Mouse (Mus musculus) stomach, embryonic 16.5 days (tissue): ENCODE data around the gene Prpf6. TPM values are rescaled to one million over a fixed set of nuclear protein-coding genes. Genes with fewer than 3 reads are reported as not detected.

Source experiments
- ATAC-seq: fragments of 200-750 bp; cut with Nextera tagmentation; 2 replicates; pipeline ENCODE4 v1.8.0; 2017; ENCODE audit warnings: moderate number of reproducible peaks, moderate TSS enrichment; ENCODE audit not compliant: insufficient read depth, low FRiP score
- H3K27ac ChIP-seq: fragments of 300-500 bp; sonication (generic); 2 replicates; pipeline ENCODE4 v1.5.1; 2014; ENCODE audit warnings: low read length
- H3K27me3 ChIP-seq: fragments of 300-500 bp; sonication (generic); 2 replicates; pipeline ENCODE4 v1.6.1; 2014; ENCODE audit warnings: low read length, control low read depth, mixed read lengths; ENCODE audit not compliant: control insufficient read depth, insufficient read depth
- H3K36me3 ChIP-seq: fragments of 300-500 bp; sonication (generic); 2 replicates; pipeline ENCODE4 v1.6.1; 2014; ENCODE audit warnings: low read length; ENCODE audit not compliant: control insufficient read depth, insufficient read depth
- H3K4me1 ChIP-seq: fragments of 300-500 bp; sonication (generic); 2 replicates; pipeline ENCODE4 v1.6.1; 2014; ENCODE audit warnings: low read length, control low read depth, mixed read lengths; ENCODE audit not compliant: control insufficient read depth, insufficient read depth
- H3K4me2 ChIP-seq: fragments of 300-500 bp; sonication (generic); 2 replicates; pipeline ENCODE4 v1.6.1; 2014; ENCODE audit warnings: low read depth, low read length, mixed read lengths
- H3K4me3 ChIP-seq: fragments of 300-500 bp; sonication (generic); replicated peaks from 2 replicates; pipeline ENCODE4 v1.5.1; 2014; ENCODE audit warnings: mild to moderate bottlenecking, low read length
- H3K9ac ChIP-seq: fragments of 300-500 bp; sonication (generic); 2 replicates; pipeline ENCODE4 v1.6.1; 2014; ENCODE audit warnings: low read length
- H3K9me3 ChIP-seq: fragments of 300-500 bp; sonication (generic); replicated peaks from 2 replicates; pipeline ENCODE4 v1.6.1; 2016; ENCODE audit warnings: low read length, control low read depth; ENCODE audit not compliant: control insufficient read depth
- WGBS: fragments of 180-500 bp; shearing (Covaris S2); extraction: QIAGEN DNeasy Blood & Tissue Kit; methylation state at CpG from one replicate; pipeline ENCODE4 v1.1.7; 2014; 5-methylcytosine and 5-hydroxymethylcytosine counted together
- polyA plus RNA-seq: library from polyadenylated mRNA; unstranded; fragments of >200 nt; fragmentation: Nextera tagmentation; extraction: Ambion mirVana; gene quantifications from 2 replicates; pipeline ENCODE4 v1.2.1, GENCODE M21; 2015

Gene Prpf6
- polyA plus RNA-seq, 1 experiment from 2014 or later, result 59.1 TPM

DNA sequence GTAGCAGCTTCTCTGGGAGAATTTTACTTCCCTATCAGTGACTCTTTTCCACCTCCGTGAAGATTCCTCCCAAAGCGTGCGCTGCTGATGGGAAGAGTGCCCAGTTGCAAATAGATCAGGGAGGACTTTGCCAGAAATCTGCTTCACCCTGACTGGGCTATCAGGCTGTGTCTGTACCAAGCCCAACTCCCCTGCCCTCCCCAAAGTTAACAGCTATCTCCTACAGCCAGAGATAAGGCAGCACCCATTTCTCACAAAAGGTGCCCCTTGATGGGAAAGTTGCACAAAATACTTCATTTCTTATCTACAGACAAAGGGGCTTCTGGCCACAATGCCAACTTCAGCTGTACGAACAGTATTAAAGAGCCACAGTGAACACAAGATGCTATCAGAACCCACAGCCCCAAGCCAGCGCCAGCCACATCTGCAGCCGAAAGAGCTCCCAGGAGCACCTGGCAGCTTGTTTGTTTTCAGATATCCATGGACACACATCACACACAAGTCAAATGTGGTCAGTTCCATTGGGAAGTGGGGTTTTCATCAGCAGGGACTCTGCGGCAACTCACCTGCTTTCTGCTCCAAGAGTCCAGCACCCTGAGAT lies 13.6 kb upstream of the Prpf6 start:
- peak overlapping the region; percentile 5; the same call in 1 of the 2 replicates for H3K4me2 ChIP-seq
- peaks cover 34% of the 10 kb centered on the region for H3K4me1 ChIP-seq
- peak overlapping the region; percentile 34 for H3K9ac ChIP-seq
- peaks cover 3% of the 10 kb centered on the region; the same call in 1 of the 2 replicates for H3K36me3 ChIP-seq
- WGBS, result 63% methylated on average over 7 of the region's 7 CpGs
- H3K9me3 ChIP-seq, result no peaks in the 10 kb centered on the region
- H3K27ac ChIP-seq, result no peak overlapping the region
- H3K4me3 ChIP-seq, result no peak overlapping the region
- no peak for ATAC-seq
- no peaks in the 10 kb centered on the region for H3K27me3 ChIP-seq

DNA sequence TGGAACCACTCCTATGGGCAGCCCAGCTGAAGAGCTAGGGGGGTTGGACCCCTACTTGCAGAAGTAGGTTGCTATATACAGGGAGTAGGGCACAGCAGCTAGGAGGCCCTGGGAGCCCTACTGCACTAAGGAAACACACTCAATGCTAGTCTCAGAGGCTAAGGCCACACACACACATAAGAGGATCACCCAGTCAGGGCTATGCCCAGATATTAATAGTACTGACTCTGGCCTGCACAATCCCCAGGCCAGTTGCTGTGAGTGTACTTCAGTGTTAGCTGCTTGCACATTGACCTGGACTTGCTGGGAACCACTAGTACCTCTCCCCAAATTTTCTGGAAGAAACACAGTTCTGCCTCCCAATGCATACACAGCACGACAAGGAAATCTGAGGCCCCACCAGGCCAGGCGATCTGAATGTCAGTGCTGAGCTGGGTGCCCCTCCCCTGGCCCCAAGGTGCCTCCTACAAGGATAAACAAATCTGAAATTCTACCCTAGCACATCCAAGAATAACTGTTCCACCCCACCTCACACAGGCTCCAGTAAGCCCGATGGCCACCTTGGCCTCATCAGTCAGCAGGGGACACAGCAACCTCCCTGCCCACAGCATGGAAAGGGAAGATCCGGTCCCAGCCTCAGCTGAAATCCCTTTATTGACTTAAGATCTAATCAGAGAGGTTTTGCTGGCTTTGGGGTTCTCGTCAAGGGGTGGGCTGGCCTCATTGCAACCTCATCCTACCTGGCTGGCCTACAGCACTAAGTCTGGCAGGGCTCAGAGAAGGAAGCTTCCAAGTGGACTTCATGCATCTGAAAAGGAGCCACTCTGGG lies 12.7 kb upstream of the Prpf6 start:
- H3K9ac ChIP-seq, result peak overlapping the region; percentile 6; the same call in 1 of the 2 replicates
- no peaks in the 10 kb centered on the region for H3K36me3 ChIP-seq
- no peaks in the 10 kb centered on the region for H3K9me3 ChIP-seq
- WGBS, result 21% methylated on average over 5 of the region's 5 CpGs
- no peak for ATAC-seq
- H3K27me3 ChIP-seq, result no peaks in the 10 kb centered on the region
- no peak overlapping the region for H3K4me3 ChIP-seq
- peaks cover 34% of the 10 kb centered on the region for H3K4me1 ChIP-seq
- H3K4me2 ChIP-seq, result peak overlapping the region; percentile 5; the same call in 1 of the 2 replicates
- H3K27ac ChIP-seq, result no peak overlapping the region

DNA sequence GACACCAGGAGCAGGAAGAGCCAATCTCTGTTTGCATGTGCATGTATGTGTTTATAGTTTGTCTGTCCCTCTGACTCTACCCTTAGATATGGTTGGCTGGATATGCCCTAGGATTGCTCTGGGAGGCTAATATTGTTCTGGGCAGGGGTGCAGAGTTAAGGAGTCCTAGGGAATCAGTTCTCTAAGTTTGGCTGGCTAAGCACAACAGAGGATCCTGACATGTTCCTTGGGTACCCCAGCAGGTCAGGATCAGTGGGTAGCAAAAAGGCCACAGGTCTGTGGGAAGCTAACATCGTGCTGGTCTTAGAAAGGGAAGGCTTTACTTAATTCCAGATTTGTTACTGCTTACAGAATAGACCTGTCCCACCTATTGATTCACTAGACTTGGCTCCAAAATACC lies 12.0 kb upstream of the Prpf6 start:
- 81% methylated on average over 1 of the region's 1 CpGs for WGBS
- H3K27me3 ChIP-seq, result no peaks in the 10 kb centered on the region
- peaks cover 34% of the 10 kb centered on the region for H3K4me1 ChIP-seq
- H3K9me3 ChIP-seq, result no peaks in the 10 kb centered on the region
- no peak overlapping the region for H3K4me2 ChIP-seq
- 0 out of 2 replicates have a peak overlapping the region, but pooled peaks have one; percentile 73 for H3K9ac ChIP-seq
- 0 out of 2 replicates have a peak, but pooled peaks cover 4% of the 10 kb centered on the region for H3K36me3 ChIP-seq
- ATAC-seq, result no peak
- no peak overlapping the region for H3K27ac ChIP-seq
- no peak overlapping the region for H3K4me3 ChIP-seq

DNA sequence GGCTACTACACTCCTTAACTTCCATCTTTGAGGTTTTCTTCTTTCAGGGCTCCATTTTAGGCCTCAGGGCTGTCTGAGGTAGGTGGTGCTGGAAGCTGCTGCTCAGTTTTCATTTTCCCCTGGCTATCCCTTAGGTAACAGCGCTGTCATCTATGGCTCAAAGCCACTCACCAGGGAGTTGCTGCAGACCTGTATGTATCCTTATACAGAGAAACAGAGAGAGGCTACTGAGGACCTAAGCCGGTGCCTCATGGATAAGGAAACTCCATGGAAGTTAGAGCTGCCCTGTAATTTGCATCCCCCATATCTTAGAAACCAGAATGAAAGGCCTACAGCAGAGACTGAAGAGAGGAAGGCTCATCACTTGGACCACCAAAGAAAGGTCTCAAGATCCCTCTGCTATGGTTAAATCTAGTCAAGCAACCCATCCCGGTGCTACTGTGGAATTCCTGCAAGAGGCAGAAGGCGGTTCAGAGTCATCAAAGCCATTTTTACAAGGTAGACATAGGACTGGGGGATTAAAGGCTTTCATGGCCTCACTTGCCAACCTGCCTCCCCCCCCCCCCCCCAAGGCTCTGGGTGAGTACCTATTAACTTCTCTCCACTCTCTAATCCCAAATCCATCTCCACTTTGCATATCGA lies 11.4 kb upstream of the Prpf6 start:
- H3K36me3 ChIP-seq, result peaks cover 9% of the 10 kb centered on the region; the same call in 1 of the 2 replicates
- H3K27me3 ChIP-seq, result no peaks in the 10 kb centered on the region
- peak overlapping the region; percentile 73 for H3K9ac ChIP-seq
- H3K9me3 ChIP-seq, result no peaks in the 10 kb centered on the region
- peak overlapping the region; percentile 80 for H3K4me3 ChIP-seq
- peaks cover 34% of the 10 kb centered on the region for H3K4me1 ChIP-seq
- ATAC-seq, result no peak
- H3K4me2 ChIP-seq, result peak overlapping the region; percentile 97
- WGBS, result 79% methylated on average over 5 of the region's 5 CpGs
- H3K27ac ChIP-seq, result peak overlapping the region; percentile 98

DNA sequence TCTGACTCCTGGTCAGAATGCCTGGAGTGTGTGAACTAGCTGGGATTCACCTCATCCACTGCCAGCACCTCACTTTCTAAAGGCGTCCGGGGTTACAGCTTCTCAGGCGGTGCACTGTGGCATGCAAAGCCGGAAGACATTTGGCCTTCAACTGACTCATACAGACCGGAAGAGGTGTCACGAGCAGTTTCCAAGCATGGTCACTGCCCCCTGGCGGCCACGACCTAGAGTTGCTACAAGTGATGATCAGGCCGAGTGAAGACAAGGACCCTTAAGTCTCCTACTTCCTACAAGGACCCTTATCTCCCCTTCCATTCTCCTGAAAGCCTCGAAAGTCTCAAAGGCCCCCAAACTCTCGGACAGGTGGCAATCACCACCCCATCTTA lies 10.7 kb upstream of the Prpf6 start:
- peak; percentile 88 for ATAC-seq
- H3K36me3 ChIP-seq, result peaks cover 12% of the 10 kb centered on the region
- H3K9me3 ChIP-seq, result no peaks in the 10 kb centered on the region
- peak overlapping the region; percentile 98 for H3K27ac ChIP-seq
- H3K9ac ChIP-seq, result peak overlapping the region; percentile 96
- H3K4me3 ChIP-seq, result peak overlapping the region; percentile 80
- no peaks in the 10 kb centered on the region for H3K27me3 ChIP-seq
- peak overlapping the region; percentile 97 for H3K4me2 ChIP-seq
- H3K4me1 ChIP-seq, result peaks cover 34% of the 10 kb centered on the region
- 0% methylated on average over 11 of the region's 11 CpGs for WGBS

DNA sequence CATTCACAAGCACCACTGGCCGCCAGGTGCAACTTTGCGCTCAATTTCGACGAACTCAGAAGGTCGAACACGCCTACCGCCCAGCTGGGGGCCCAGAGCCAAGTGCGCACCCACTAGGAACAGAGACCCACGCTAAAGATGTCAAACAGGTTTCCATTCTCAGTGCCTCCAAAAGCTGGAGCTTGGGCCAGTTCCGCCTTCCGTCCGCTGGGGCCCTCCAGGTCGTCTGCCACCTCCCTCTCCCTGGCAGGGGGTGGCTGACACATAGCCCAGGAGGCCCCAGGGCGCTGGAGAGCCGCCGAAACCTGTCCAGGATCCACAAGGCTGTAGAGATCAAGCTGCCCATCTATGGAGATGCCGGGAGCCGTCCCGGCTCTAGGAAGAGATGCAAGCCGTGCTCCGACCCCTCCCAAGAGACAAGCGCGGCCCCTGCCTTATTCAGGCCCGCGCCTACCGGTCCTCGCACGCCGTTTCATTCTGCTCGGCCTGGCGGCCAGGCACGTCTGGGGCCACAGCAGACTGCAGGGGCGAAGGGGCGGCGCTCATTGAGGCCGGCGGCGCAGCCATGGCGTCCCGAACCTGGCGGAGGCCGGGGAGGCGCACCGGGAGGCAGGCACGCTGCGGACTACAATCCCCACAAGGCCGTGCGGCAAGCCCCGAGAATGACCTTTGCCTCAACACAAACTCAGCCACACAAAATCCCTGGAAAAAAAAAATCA lies 10.1 kb upstream of the Prpf6 start:
- peak overlapping the region; percentile 96 for H3K9ac ChIP-seq
- ATAC-seq, result peak; percentile 83
- peaks cover 34% of the 10 kb centered on the region for H3K4me1 ChIP-seq
- H3K27ac ChIP-seq, result peak overlapping the region; percentile 98
- under 1% methylated on average over 49 of the region's 49 CpGs for WGBS
- peak overlapping the region; percentile 80 for H3K4me3 ChIP-seq
- H3K27me3 ChIP-seq, result no peaks in the 10 kb centered on the region
- peak overlapping the region; percentile 97 for H3K4me2 ChIP-seq
- H3K36me3 ChIP-seq, result peaks cover 17% of the 10 kb centered on the region
- no peaks in the 10 kb centered on the region for H3K9me3 ChIP-seq

DNA sequence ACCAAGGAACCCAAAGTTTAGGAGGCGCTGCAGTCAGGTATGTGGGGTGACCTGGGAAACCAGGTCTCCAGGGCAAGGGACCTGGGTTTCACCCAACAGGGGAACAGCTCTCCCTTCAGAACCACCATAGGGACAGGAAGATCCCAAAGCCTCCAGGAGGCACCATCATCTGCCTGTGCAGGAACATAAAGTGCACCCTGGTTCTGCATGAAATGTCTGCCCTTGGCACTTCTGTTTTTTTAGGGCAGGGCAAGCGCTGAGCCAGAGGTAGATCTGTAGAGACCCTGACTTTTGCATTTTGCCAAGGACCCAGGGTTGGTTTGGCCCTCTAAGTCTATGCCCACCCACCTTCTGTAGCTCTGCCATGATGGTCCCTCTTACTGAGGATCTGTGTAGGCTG lies 9.3 kb upstream of the Prpf6 start:
- no peaks in the 10 kb centered on the region for H3K9me3 ChIP-seq
- H3K4me3 ChIP-seq, result no peak overlapping the region
- peaks cover 19% of the 10 kb centered on the region for H3K36me3 ChIP-seq
- 75% methylated on average over 2 of the region's 2 CpGs for WGBS
- H3K4me1 ChIP-seq, result peaks cover 34% of the 10 kb centered on the region
- ATAC-seq, result no peak
- H3K9ac ChIP-seq, result peak overlapping the region; percentile 96; the same call in 1 of the 2 replicates
- no peaks in the 10 kb centered on the region for H3K27me3 ChIP-seq
- peak overlapping the region; percentile 97 for H3K4me2 ChIP-seq
- H3K27ac ChIP-seq, result peak overlapping the region; percentile 98; the same call in 1 of the 2 replicates

DNA sequence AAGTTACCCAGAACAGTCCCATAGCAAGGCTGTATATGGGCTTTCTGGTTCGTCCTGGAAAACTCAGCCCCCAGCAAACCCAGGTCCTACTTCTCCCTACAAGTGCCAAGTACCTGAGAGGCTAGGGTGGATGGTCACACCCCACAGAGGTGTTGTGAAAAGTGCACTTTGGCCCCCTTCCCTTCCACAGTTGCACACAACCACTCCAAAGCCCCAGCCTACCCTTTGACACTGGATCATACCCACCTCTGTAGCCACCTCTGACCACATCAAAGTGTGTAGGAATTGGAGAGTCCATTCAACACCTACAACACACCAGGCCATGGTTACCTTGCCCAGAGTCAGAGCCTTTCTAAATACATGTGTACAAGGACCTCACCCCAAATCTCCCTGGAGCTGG lies 8.7 kb upstream of the Prpf6 start:
- Histone ChIP-seq H3K27me3 (no peaks in the 10 kb centered on the region), H3K4me3 (no peak overlapping the region), H3K9ac (no peak overlapping the region), H3K4me2 (no peak overlapping the region), H3K27ac (no peak overlapping the region), H3K4me1 (peaks cover 31% of the 10 kb centered on the region), H3K9me3 (no peaks in the 10 kb centered on the region), H3K36me3 (peaks cover 19% of the 10 kb centered on the region)
- no peak for ATAC-seq
- WGBS, result 76% methylated on average over 1 of the region's 1 CpGs
